Mouse (Mus musculus) B cell, adult 2 months (primary cell): ENCODE results near the gene Rpl29.

Source experiments
- DNase-seq, 2 experiments: peaks; one replicate each; pipeline ENCODE4 v3.0.0; 2022

Gene Rpl29

DNA sequence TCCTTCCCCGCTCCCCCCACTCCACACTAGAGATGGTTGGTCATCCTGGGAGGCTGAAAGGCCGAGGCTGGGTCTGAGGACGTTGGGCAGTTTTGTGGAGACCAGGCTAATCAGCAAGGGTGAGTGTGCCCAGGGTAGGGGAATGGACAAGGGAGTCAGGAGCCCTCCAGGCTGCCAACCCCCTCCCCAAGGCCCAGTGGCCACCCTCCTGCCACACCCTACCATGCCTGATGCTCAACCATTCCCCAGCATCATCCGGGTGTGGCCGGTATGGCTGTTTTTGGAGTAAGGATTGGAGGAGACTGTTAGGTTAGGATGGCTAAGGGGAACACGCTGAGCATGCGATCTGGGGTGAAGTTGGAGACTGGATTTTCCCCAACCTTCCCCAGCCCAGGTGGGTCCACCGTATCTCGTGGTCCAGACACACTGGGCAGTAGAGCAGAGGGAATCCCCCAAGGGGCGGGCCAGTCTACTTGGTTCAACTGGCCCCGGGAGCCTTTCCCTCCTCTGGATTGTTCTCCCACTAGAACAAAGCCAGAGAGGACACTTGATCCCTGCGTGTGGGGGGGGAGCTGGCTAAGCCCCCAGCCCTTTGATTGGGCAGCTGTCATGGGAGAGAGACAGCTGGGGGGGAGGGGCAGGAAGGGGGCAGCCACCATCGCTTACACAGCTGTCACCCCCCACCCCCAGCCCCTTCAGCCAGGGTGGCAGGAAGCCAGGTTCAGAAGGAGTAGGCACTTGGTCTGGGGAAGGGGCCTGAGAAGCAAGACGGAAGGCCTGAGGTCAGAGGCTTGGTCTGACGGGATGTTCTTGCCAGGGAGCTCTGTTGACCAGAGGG lies 27.3 kb downstream of the Rpl29 start:
- no peak for DNase-seq

GRCm38 (mm10) chr9:106457163-106457559 lies 27.9 kb downstream of the Rpl29 start:
- no peak for DNase-seq

GRCm38 (mm10) chr9:106457920-106458319 lies 28.7 kb downstream of the Rpl29 start:
- no peak for DNase-seq

DNA sequence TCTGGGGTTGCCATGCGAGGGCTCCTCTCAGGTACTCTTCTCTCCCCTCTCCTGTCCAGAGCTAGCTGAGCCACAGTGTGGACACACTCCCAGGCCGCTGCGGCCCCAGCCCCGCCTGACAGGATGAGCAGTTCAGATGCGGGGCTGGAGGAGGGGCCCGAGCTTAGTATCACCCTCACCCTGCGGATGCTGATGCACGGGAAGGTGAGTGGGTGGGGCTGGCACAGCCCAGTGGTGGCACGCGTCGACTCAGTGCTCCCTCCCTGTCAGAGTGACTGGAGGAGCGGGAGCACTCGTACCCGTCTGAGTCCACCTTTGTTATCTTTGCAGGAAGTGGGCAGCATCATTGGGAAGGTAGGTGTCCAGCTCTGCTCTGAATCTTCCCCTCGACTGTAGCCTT lies 30.7 kb downstream of the Rpl29 start:
- no peak for DNase-seq

DNA sequence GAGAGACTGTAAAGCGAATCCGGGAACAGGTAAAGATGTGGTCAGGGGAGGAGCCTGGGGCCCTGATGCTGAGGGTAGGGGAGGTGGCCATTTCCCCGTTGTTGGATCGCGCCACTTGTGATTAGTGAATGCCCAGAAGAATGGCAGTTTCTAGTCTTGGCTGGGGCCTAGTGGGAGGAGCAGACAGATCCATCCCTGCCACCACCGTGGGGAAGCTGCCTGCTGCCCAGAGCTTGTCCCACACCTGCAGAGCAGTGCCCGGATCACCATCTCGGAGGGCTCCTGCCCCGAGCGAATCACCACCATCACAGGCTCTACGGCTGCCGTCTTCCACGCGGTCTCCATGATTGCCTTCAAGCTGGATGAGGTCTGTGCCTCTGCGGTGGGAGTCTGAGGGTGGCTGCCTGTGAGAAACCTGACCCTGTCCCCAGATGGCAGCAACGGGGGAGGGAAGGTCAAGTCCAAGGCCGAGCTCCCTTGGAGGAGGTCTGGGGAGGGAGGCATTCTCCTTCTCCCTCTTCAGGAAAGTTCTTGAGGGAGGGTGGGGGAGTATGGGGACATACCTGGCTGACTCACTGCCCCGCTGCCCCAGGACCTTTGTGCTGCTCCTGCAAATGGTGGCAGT lies 31.3 kb downstream of the Rpl29 start:
- DNase-seq, result no peak

GRCm38 (mm10) chr9:106461026-106461415 lies 31.8 kb downstream of the Rpl29 start:
- no peak for DNase-seq

DNA sequence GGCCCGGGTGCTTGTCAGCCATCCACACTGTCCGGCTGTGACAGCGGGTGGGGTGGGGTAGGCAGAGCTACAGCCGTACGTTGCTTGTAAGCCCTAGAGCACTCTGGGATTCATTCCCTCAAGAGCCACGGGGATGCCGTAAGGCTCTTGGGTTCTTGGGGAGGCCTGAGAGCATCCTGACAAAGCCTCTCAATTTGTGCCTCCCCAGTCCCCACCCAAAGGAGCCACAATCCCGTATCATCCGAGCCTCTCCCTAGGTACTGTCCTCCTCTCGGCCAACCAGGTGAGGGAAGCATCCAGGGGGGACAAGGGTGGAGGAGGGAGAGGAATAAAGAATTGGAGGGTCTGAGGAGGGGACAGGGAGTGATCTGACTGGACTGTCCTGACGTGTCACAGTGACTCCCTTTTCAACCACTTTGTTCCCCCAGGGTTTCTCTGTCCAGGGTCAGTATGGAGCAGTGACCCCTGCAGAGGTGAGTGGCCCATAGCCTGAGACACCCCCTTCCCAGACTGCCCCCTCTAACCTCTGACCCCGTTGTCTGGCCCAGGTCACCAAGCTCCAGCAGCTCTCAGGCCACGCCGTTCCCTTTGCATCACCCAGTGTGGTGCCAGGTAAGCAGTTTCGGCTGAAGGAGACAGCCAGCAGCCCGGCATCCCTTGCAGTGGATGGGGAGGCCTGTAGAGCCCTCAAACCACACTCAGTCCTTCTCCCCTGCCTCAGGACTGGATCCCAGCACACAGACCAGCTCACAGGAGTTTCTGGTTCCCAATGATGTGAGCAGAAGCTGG lies 32.6 kb downstream of the Rpl29 start:
- DNase-seq, result no peak

- no peak for DNase-seq
Measured at GRCm38 (mm10) chr9:106462430-106462800, 33.2 kb downstream of the Rpl29 start.

DNA sequence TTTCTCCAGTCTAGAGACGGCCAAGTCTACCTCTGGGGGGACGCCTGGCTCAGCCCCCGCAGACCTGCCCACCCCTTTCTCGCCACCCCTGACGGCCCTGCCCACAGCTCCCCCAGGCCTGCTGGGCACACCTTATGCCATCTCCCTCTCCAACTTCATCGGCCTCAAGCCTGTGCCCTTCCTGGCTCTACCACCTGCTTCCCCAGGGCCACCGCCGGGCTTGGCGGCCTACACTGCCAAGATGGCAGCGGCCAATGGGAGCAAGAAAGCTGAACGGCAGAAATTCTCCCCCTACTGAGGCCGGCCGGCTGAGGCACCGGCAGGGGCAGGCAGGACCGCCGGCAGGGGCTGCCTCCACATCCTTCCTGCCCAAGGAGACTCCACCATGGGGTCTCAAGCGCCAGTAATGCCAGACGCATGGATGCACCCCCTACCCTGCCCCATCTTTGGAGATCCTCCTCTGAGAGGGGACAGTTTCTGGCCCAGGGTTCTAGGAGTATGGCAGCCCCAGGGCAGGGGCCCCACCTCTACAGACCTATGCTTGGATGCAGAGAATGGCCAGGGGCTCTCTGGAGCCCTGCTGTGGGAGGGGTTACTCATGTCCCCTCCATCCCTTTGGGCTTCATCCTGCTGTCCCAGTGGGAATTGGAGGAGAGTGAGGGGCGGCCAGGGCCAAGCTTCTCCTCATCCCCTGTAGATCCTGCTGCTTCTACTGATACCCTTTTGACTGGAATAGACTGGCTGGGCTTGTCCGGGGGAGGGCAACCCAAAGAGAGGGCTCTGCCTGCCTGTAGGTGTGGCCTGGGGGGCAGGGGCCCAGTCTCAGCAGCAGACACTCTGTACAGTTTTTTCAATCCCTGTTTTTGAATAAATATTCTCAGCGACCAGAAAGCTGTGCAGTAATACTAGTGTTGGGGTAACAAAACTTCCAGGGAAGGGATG lies 34.1 kb downstream of the Rpl29 start:
- DNase-seq, result no peak

GRCm38 (mm10) chr9:106464751-106465541 lies 35.7 kb downstream of the Rpl29 start:
- peak; percentile 45 to 58 for DNase-seq

DNA sequence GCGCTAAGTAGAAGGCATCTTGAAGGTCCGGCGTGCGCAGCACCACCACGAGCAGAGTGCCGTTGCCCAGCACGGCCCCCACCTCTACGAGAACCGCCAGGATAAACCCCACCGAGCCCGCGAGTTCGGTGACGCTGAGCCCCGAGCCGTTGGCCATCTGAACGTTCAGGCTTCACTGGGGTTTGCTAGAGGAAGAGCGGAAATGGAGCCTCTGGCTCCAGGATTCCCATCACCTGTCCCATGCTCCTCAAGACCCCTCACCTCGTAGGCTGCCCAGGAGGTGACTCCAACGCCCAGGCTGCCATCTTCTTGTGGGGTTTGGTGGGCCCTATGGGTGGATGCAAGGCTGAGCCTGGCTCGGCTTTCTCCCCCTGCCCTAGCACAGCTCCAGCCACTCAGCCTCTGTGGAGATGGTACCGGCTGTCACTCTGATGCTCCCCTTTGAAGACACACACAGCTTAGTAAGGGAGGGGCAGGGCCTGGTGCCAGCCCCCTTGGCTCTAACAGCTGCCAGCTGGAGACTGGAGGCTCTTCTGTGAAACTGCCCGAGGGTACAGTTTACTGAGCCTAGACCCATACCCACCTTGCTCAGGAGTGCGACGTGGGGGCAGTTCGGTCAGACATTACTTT lies 36.4 kb downstream of the Rpl29 start, which contains the start of gene Gpr62:
TSS of gene Gpr62 (minus strand) at position 368 of the 630 bp plus-strand sequence.
- DNase-seq, result no peak

GRCm38 (mm10) chr9:106466721-106467120 lies 37.5 kb downstream of the Rpl29 start:
- DNase-seq, result no peak

DNA sequence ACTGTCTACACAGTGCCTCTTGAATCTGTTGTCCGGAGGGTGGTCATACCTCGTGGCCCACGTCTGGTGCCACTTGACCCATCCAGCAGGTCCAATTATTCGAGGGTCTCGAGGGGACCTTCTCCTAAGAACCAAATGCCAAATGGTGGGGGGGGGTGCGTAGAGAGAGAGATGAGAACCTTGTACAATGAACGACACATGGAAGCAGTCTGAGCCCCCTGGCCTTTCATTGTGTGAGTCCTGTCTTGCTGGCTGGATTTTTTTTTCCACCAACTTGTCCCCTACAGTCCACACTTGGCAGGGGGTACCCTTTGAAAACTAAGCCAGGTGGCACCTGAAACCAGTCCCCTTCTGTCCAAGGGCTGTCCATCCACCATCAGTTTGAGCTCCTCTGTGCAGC lies 38.5 kb downstream of the Rpl29 start:
- no peak for DNase-seq

DNA sequence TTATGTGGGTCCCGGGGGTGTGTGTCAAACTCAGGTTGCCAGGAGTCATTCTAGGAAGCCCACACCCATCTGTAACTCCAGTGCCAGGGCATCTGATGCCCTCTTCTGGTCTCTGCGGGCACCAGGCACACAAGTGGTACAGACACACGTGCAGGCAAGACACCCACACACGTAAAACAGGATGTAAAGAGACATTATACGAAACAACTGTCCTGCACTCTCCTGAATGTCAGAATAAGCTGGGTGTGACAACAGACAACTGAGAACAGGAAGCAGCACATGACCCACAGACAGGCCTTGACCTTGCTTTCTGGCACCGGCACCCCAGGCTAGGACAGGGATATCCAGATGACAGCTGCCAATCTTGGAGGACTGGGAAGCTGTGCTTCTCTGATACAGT lies 40.1 kb downstream of the Rpl29 start:
- DNase-seq, result no peak

- DNase-seq, result no peak
Measured at GRCm38 (mm10) chr9:106469776-106470175, 40.5 kb downstream of the Rpl29 start.

- DNase-seq, result no peak
Measured at GRCm38 (mm10) chr9:106470991-106471750, 41.9 kb downstream of the Rpl29 start.

DNA sequence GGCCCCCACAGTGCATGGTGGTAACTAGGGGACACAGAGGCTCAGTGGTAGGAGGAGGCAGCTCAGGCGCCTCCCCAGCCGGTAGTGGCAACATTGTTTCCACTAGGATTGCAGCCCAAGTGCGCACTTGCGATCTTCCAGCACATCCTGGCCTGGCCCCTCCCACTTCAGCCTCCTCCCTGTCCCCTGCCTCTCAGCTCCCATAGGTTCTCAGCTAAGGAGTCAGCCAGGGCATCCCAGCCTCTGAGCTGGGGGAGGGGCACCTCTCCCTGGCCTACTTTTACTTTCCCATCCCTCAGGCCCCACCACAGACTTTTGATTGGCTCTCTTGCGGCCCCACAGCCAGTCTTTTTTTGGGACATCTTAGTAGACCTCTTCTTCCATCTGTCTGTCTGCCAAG lies 42.6 kb downstream of the Rpl29 start:
- no peak for DNase-seq

DNA sequence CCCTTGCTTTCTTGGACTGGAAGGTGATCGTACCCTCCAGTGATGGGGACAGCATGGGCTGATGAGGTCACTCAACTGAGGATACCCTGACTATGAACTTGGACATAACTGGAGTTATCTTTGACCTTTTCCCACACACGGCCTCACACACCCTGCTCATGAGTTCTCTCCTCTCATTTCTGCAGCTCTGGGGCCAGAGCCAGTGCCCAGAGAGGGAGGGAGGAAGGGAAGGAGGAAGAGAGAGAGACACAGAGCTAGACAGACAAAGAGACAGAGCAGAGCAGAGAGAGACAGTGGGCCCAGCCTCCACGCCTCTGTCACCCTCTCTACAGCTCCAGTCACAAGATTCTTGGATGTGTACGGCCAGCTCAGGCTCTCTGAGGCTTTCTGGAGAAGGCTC lies 43.1 kb downstream of the Rpl29 start:
- no peak for DNase-seq

- no peak for DNase-seq
Measured at GRCm38 (mm10) chr9:106473081-106473752, 44.0 kb downstream of the Rpl29 start.

DNA sequence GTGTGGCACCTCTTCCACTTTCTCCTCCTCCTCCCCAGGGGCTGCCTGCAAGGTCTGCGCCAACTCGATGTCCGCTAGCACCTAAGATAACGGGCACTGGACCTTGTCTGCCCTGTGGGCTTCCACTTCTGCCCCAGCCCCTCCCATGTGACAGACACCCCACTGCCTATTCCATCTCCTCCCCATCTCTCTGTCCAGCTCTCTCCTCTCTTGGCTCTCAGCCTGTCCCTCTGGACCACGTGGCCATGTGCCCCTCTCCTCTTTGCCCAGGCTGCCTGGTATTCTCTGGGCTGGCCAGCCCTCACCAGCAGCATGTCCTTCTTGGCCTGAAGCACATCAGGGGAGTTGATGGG lies 44.5 kb downstream of the Rpl29 start:
- DNase-seq, result no peak
